Mouse (Mus musculus) kidney, postnatal 0 days (tissue): ENCODE data around the gene Slc26a9. TPM values are rescaled to one million over a fixed set of nuclear protein-coding genes. Genes with fewer than 3 reads are reported as not detected.

ENCODE experiments used
- ATAC-seq: fragments of 200-750 bp; cut with Nextera tagmentation; replicated peaks from 2 replicates; pipeline ENCODE4 v1.8.0; 2017; ENCODE audit warnings: low read depth, moderate number of reproducible peaks, moderate TSS enrichment, moderate library complexity; ENCODE audit not compliant: low FRiP score
- DNase-seq: peaks from one replicate; pipeline ENCODE4 v3.0.0-alpha.2; 2016; ENCODE audit warnings: low spot score
- H3K27ac ChIP-seq: fragments of 300-500 bp; sonication (generic); 2 replicates; pipeline ENCODE4 v1.5.1; 2014; ENCODE audit warnings: mild to moderate bottlenecking
- H3K27me3 ChIP-seq: fragments of 300-500 bp; sonication (generic); 2 replicates; pipeline ENCODE4 v1.6.1; 2014; ENCODE audit warnings: low read length, mixed read lengths; ENCODE audit not compliant: insufficient read depth
- H3K36me3 ChIP-seq: fragments of 300-500 bp; sonication (generic); 2 replicates; pipeline ENCODE4 v1.6.1; 2014; ENCODE audit warnings: low read length, mixed read lengths; ENCODE audit not compliant: insufficient read depth
- H3K4me1 ChIP-seq: fragments of 300-500 bp; sonication (generic); replicated peaks from 2 replicates; pipeline ENCODE4 v1.6.1; 2014; ENCODE audit warnings: antibody characterized with exemption, low read length, mixed read lengths; ENCODE audit not compliant: insufficient read depth
- H3K4me2 ChIP-seq: fragments of 300-500 bp; sonication (generic); 2 replicates; pipeline ENCODE4 v1.6.1; 2014; ENCODE audit warnings: mild to moderate bottlenecking, low read length, moderate library complexity, mixed read lengths
- H3K4me3 ChIP-seq: fragments of 300-500 bp; sonication (generic); replicated peaks from 2 replicates; pipeline ENCODE4 v1.5.1; 2014; ENCODE audit warnings: low read depth, low read length
- H3K9ac ChIP-seq: fragments of 300-500 bp; sonication (generic); 2 replicates; pipeline ENCODE4 v1.6.1; 2014; ENCODE audit warnings: low read depth, low read length
- H3K9me3 ChIP-seq: fragments of 300-500 bp; sonication (generic); replicated peaks from 2 replicates; pipeline ENCODE4 v1.6.1; 2016; ENCODE audit warnings: low read length, inconsistent platforms, mixed read lengths
- CTCF ChIP-seq: IDR thresholded peaks from 2 replicates; pipeline ENCODE4 v1.5.1; 2016; ENCODE audit warnings: antibody characterized with exemption, low read depth, mild to moderate bottlenecking, moderate library complexity
- WGBS: fragments of 180-500 bp; shearing (Covaris S2); extraction: QIAGEN DNeasy Blood & Tissue Kit; methylation state at CpG from one replicate; pipeline ENCODE4 v1.1.7; 2014; 5-methylcytosine and 5-hydroxymethylcytosine counted together
- polyA plus RNA-seq: library from polyadenylated mRNA; unstranded; fragments of >200 nt; fragmentation: Nextera tagmentation; extraction: Ambion mirVana; gene quantifications from 2 replicates; pipeline ENCODE4 v1.2.1, GENCODE M21; 2015

Gene Slc26a9
- polyA plus RNA-seq, 1 experiment from 2014 or later, result 0.20 TPM

- H3K9ac ChIP-seq, result no peak overlapping the region
- no peak overlapping the region for H3K27ac ChIP-seq
- ATAC-seq (no peak), DNase-seq (no peak)
- H3K4me3 ChIP-seq, result no peak overlapping the region
- H3K27me3 ChIP-seq, result no peaks in the 10 kb centered on the region
- no peaks in the 10 kb centered on the region for H3K36me3 ChIP-seq
- no peaks in the 10 kb centered on the region for H3K4me1 ChIP-seq
- H3K4me2 ChIP-seq, result no peak overlapping the region
- H3K9me3 ChIP-seq, result no peaks in the 10 kb centered on the region
- WGBS, result 58% methylated on average over 2 of the region's 2 CpGs
- TF ChIP-seq CTCF, result no peak
These were observed 3.9 kb downstream of the Slc26a9 start for GRCm38 (mm10) chr1:131747761-131748160.

- TF ChIP-seq CTCF, result no peak
- 88% methylated on average over 2 of the region's 2 CpGs for WGBS
- H3K27ac ChIP-seq, result no peak overlapping the region
- no peak overlapping the region for H3K4me2 ChIP-seq
- H3K27me3 ChIP-seq, result no peaks in the 10 kb centered on the region
- H3K4me3 ChIP-seq, result no peak overlapping the region
- H3K9ac ChIP-seq, result no peak overlapping the region
- H3K4me1 ChIP-seq, result no peaks in the 10 kb centered on the region
- no peak for DNase-seq
- H3K36me3 ChIP-seq, result no peaks in the 10 kb centered on the region
- H3K9me3 ChIP-seq, result no peaks in the 10 kb centered on the region
- ATAC-seq, result no peak
These were observed 4.8 kb downstream of the Slc26a9 start for GRCm38 (mm10) chr1:131748636-131749035.

- Histone ChIP-seq H3K4me3 (no peak overlapping the region), H3K9ac (no peak overlapping the region), H3K4me2 (no peak overlapping the region), H3K36me3 (no peaks in the 10 kb centered on the region), H3K27me3 (no peaks in the 10 kb centered on the region), H3K27ac (no peak overlapping the region), H3K9me3 (no peaks in the 10 kb centered on the region), H3K4me1 (no peaks in the 10 kb centered on the region)
- WGBS, result 66% methylated on average over 15 of the region's 15 CpGs
- DNase-seq (no peak), ATAC-seq (no peak)
- no peak for TF ChIP-seq CTCF
These were observed 6.1 kb downstream of the Slc26a9 start for GRCm38 (mm10) chr1:131749706-131750545.

- Histone ChIP-seq H3K27me3 (no peaks in the 10 kb centered on the region), H3K36me3 (no peaks in the 10 kb centered on the region), H3K4me1 (no peaks in the 10 kb centered on the region), H3K4me2 (no peak overlapping the region), H3K27ac (no peak overlapping the region), H3K9me3 (no peaks in the 10 kb centered on the region), H3K9ac (no peak overlapping the region), H3K4me3 (no peak overlapping the region)
- 75% methylated on average over 3 of the region's 3 CpGs for WGBS
- DNase-seq (no peak), ATAC-seq (no peak)
- TF ChIP-seq CTCF, result no peak
These were observed 7.5 kb downstream of the Slc26a9 start for GRCm38 (mm10) chr1:131751181-131751890.

- H3K9me3 ChIP-seq, result no peaks in the 10 kb centered on the region
- no peak for DNase-seq
- H3K27me3 ChIP-seq, result no peaks in the 10 kb centered on the region
- 72% methylated on average over 10 of the region's 10 CpGs for WGBS
- no peak for ATAC-seq
- H3K36me3 ChIP-seq, result no peaks in the 10 kb centered on the region
- H3K4me3 ChIP-seq, result no peak overlapping the region
- H3K27ac ChIP-seq, result no peak overlapping the region
- H3K4me2 ChIP-seq, result no peak overlapping the region
- no peak overlapping the region for H3K9ac ChIP-seq
- no peak for TF ChIP-seq CTCF
- H3K4me1 ChIP-seq, result no peaks in the 10 kb centered on the region
These were observed 8.1 kb downstream of the Slc26a9 start for GRCm38 (mm10) chr1:131751891-131752311.

GRCm38 (mm10) chr1:131754212-131754829, 10.5 kb downstream of the Slc26a9 start:
- H3K27ac ChIP-seq, result no peak overlapping the region
- ATAC-seq (no peak), DNase-seq (no peak)
- no peaks in the 10 kb centered on the region for H3K4me1 ChIP-seq
- WGBS, result 69% methylated on average over 3 of the region's 3 CpGs
- H3K9me3 ChIP-seq, result no peaks in the 10 kb centered on the region
- no peak for TF ChIP-seq CTCF
- no peaks in the 10 kb centered on the region for H3K27me3 ChIP-seq
- no peaks in the 10 kb centered on the region for H3K36me3 ChIP-seq
- H3K4me3 ChIP-seq, result no peak overlapping the region
- no peak overlapping the region for H3K4me2 ChIP-seq
- no peak overlapping the region for H3K9ac ChIP-seq
